In the genomic region with DNA sequence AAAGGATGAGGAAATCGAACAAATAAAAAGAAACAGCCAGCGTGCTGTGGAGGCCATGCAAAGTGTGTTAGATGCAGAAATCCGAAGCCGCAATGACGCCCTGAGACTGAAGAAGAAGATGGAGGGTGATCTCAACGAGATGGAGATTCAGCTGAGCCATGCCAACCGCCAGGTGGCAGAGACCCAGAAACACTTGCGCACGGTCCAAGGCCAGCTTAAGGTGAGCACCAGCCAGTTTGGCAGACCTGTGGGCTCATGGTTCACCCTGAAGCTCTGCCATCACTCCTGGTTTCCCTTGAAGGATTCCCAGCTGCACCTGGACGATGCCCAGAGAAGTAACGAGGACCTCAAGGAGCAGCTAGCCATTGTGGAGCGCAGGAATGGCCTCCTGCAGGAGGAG, we compare ENCODE assay signal across 26 mouse cellular contexts. TPM values are rescaled to one million over a fixed set of nuclear protein-coding genes. Genes with fewer than 3 reads are reported as not detected.
DNase-seq lines count a peak whose midpoint lies in the region; ATAC-seq and TF ChIP-seq lines count a peak whose summit lies in the region.
"Had no signal": no experiment of that assay in that cellular context is flagged by ENCODE, and none has a peak within 500 bp of the region (broad histone marks: within the 10 kb centered on the region; RNA-seq: fewer than 3 reads in every experiment).

No protein-coding gene starts in this region.

- no peak for ATAC-seq in liver, postnatal 0 days
- ATAC-seq: CD4-positive, CD25-positive, alpha-beta regulatory T cell, adult 4 months; forebrain, embryonic 15.5 days; liver, embryonic 12.5 days had no signal

- no peak for TF ChIP-seq CTCF in liver, adult 2 months (IDR thresholded peaks at IDR 0.05; ENCODE audit: low read depth, low read length)
- no peak for TF ChIP-seq CTCF in liver, postnatal 0 days (IDR thresholded peaks at IDR 0.05; ENCODE audit: low read depth)
- TF ChIP-seq CTCF in cerebellum, adult 2 months (IDR thresholded peaks at IDR 0.05; ENCODE audit: borderline replicate concordance, insufficient read depth, low read depth, low read length): peak; percentile 17; the same call in 1 of the 2 replicates

- no peaks in the 10 kb centered on the region for H3K36me3 ChIP-seq in liver, adult 2 months (ENCODE audit: control insufficient read depth, insufficient read depth, low read length)
- H3K36me3 ChIP-seq in liver, postnatal 0 days (replicated peaks; ENCODE audit: insufficient read depth, low read length): no peaks in the 10 kb centered on the region
- no peaks in the 10 kb centered on the region for H3K36me3 ChIP-seq in ES-E14 (ENCODE audit: control insufficient read depth, insufficient read depth, low read length, poor library complexity, severe bottlenecking)
- H3K36me3 ChIP-seq: embryonic facial prominence, embryonic 15.5 days; forebrain, embryonic 15.5 days; heart, embryonic 10.5 days; hindbrain, embryonic 15.5 days; limb, embryonic 12.5 days; liver, embryonic 12.5 days; midbrain, embryonic 12.5 days had no signal

- no peak overlapping the region for H3K4me2 ChIP-seq in liver, postnatal 0 days (ENCODE audit: low read depth, low read length)
- H3K4me2 ChIP-seq: embryonic facial prominence, embryonic 15.5 days; forebrain, embryonic 15.5 days; hindbrain, embryonic 15.5 days; limb, embryonic 12.5 days; liver, embryonic 12.5 days; lung, embryonic 14.5 days; midbrain, embryonic 12.5 days had no signal

- no peaks in the 10 kb centered on the region for H3K9me3 ChIP-seq in liver, postnatal 0 days (ENCODE audit: low read length)
- no peaks in the 10 kb centered on the region for H3K9me3 ChIP-seq in ES-E14 (ENCODE audit: control insufficient read depth, insufficient read depth, low read depth, low read length)
- H3K9me3 ChIP-seq: embryonic facial prominence, embryonic 15.5 days; forebrain, embryonic 15.5 days; heart, embryonic 10.5 days; hindbrain, embryonic 15.5 days; limb, embryonic 12.5 days; liver, embryonic 12.5 days; midbrain, embryonic 12.5 days had no signal

- peak; percentile 14 for DNase-seq in liver, adult 2 months (ENCODE audit: extremely low read depth, low read depth, low spot score)
- DNase-seq in liver, postnatal 0 days: no peak
- DNase-seq in ES-E14 (ENCODE audit: low read depth, low spot score): no peak
- DNase-seq in cerebellum, adult 2 months: peak; percentile 67 to 76
- DNase-seq in cerebellum, postnatal 25 days: peak; percentile 75 to 83
- no peak for DNase-seq in ovary, postnatal 36 days (ENCODE audit: low spot score)
- DNase-seq in urinary bladder, postnatal 25 days (ENCODE audit: low spot score): no peak
- DNase-seq: adrenal gland, postnatal 10 days; heart, postnatal 4 days; kidney, adult 2 months; lung, embryonic 14.5 days; right cerebral cortex, postnatal 14 days had no signal

- H3K79me2 ChIP-seq in liver, adult 2 months (ENCODE audit: control insufficient read depth, insufficient read depth, low read length): no peaks in the 10 kb centered on the region

- H3K27me3 ChIP-seq in liver, adult 2 months (ENCODE audit: control insufficient read depth, insufficient read depth, low read length): no peaks in the 10 kb centered on the region; the same call in 1 of the 2 replicates
- H3K27me3 ChIP-seq in liver, postnatal 0 days (ENCODE audit: insufficient read depth, low read length): no peaks in the 10 kb centered on the region
- no peaks in the 10 kb centered on the region for H3K27me3 ChIP-seq in cerebellum, adult 2 months (ENCODE audit: control insufficient read depth, insufficient read depth, low read length)
- H3K27me3 ChIP-seq: embryonic facial prominence, embryonic 15.5 days; forebrain, embryonic 15.5 days; hindbrain, embryonic 15.5 days; limb, embryonic 12.5 days; liver, embryonic 12.5 days; midbrain, embryonic 12.5 days had no signal

- H3K4me1 ChIP-seq in liver, adult 2 months (ENCODE audit: control insufficient read depth, insufficient read depth, low read length): no peaks in the 10 kb centered on the region
- H3K4me1 ChIP-seq in liver, postnatal 0 days (ENCODE audit: insufficient read depth): no peaks in the 10 kb centered on the region
- H3K4me1 ChIP-seq in ES-E14 (ENCODE audit: control insufficient read depth in 2 of 2, insufficient read depth in 2 of 2, low read length in 2 of 2, poor library complexity in 1 of 2): no peaks in the 10 kb centered on the region
- peaks cover 9% of the 10 kb centered on the region for H3K4me1 ChIP-seq in cerebellum, adult 2 months (ENCODE audit: control insufficient read depth, insufficient read depth, low read length)
- H3K4me1 ChIP-seq: embryonic facial prominence, embryonic 15.5 days; forebrain, embryonic 15.5 days; hindbrain, embryonic 15.5 days; limb, embryonic 12.5 days; liver, embryonic 12.5 days; midbrain, embryonic 12.5 days had no signal

- in situ Hi-C loops in ES-E14 (cut with MboI; ENCODE audit: low sequenced_read_pairs in 2 of 2, unreplicated experiment in 2 of 2): no loop called here

- no peak overlapping the region for H3K9ac ChIP-seq in liver, adult 2 months (ENCODE audit: low read depth, low read length)
- H3K9ac ChIP-seq in liver, postnatal 0 days (replicated peaks): no peak overlapping the region
- no peak overlapping the region for H3K9ac ChIP-seq in ES-E14 (ENCODE audit: insufficient read depth, low read depth, low read length, poor library complexity, severe bottlenecking)
- H3K9ac ChIP-seq: embryonic facial prominence, embryonic 15.5 days; forebrain, embryonic 15.5 days; hindbrain, embryonic 15.5 days; limb, embryonic 12.5 days; liver, embryonic 12.5 days; lung, embryonic 14.5 days; midbrain, embryonic 12.5 days had no signal

- no peak overlapping the region for H3K4me3 ChIP-seq in liver, adult 2 months (ENCODE audit: insufficient read depth, low read depth, low read length)
- no peak overlapping the region for H3K4me3 ChIP-seq in liver, postnatal 0 days (ENCODE audit: low read depth, low read length)
- H3K4me3 ChIP-seq in ES-E14 (ENCODE audit: insufficient read depth in 1 of 2, low read depth in 1 of 2, low read length in 2 of 2, poor library complexity in 1 of 2, severe bottlenecking in 1 of 2): peak overlapping the region; percentile 36 to 51; a peak in 2 of 4 replicates
- H3K4me3 ChIP-seq in cerebellum, adult 2 months (replicated peaks; ENCODE audit: insufficient read depth, low read depth, low read length): peak overlapping the region; percentile 24
- H3K4me3 ChIP-seq: embryonic facial prominence, embryonic 15.5 days; forebrain, embryonic 15.5 days; heart, embryonic 10.5 days; hindbrain, embryonic 15.5 days; limb, embryonic 12.5 days; liver, embryonic 12.5 days; midbrain, embryonic 12.5 days had no signal

- TF ChIP-seq EP300 in liver, postnatal 0 days (IDR thresholded peaks at IDR 0.05; ENCODE audit: low read depth): no peak

- TF ChIP-seq POLR2A in liver, adult 2 months (IDR thresholded peaks at IDR 0.05; ENCODE audit: extremely low read depth, insufficient read depth, low read length): no peak
- TF ChIP-seq POLR2A in cerebellum, adult 2 months (IDR thresholded peaks at IDR 0.05; ENCODE audit: borderline replicate concordance, insufficient read depth, low read length): no peak

- no peak overlapping the region for H3K27ac ChIP-seq in liver, adult 2 months (replicated peaks; ENCODE audit: insufficient read depth, low read depth, low read length)
- no peak overlapping the region for H3K27ac ChIP-seq in liver, postnatal 0 days (ENCODE audit: low read depth)
- H3K27ac ChIP-seq in ES-E14 (ENCODE audit: insufficient read depth, low read depth, low read length, poor library complexity, severe bottlenecking): no peak overlapping the region
- no peak overlapping the region for H3K27ac ChIP-seq in cerebellum, adult 2 months (ENCODE audit: insufficient read depth, low read length)
- H3K27ac ChIP-seq: embryonic facial prominence, embryonic 15.5 days; forebrain, embryonic 15.5 days; heart, embryonic 10.5 days; hindbrain, embryonic 15.5 days; kidney, postnatal 0 days; limb, embryonic 12.5 days; liver, embryonic 12.5 days; midbrain, embryonic 12.5 days had no signal

- WGBS in liver, adult 2 months: 78% methylated on average over 12 of the region's 12 CpGs
- WGBS in liver, postnatal 0 days (ENCODE audit: insufficient replicate concordance): 81% methylated on average over 12 of the region's 12 CpGs
- WGBS in cerebellum, adult 2 months: 27% methylated on average over 12 of the region's 12 CpGs

TF ChIP-seq in ES-E14, 5 proteins besides CTCF, POLR2A, EP300 and RAD21:
- TF ChIP-seq ZNF384 (IDR thresholded peaks at IDR 0.05; ENCODE audit: low read depth, low read length) (no peak), MAFK (IDR thresholded peaks at IDR 0.05; ENCODE audit: insufficient read depth, low read depth, low read length) (no peak), HCFC1 (IDR thresholded peaks at IDR 0.05; ENCODE audit: borderline replicate concordance, insufficient read depth, low read length) (no peak), CHD2 (IDR thresholded peaks at IDR 0.05; ENCODE audit: low read depth, low read length) (no peak), ZC3H11A (IDR thresholded peaks at IDR 0.05; ENCODE audit: borderline replicate concordance, low read depth, low read length) (no peak)
TF ChIP-seq in ES-E14: peak in this region for 0.

RNA-seq across cellular contexts. Expression of gene Myh13, which starts 43.1 kb away (rescaled TPM):
- total RNA-seq in liver, adult 2 months (2014; rRNA removed): not detected in 2 replicates
- not detected in 2 replicates for polyA plus RNA-seq in liver, adult 2 months (2012; rRNA removed)
- polyA plus RNA-seq in liver, postnatal 0 days (2015; fragmentation: Nextera tagmentation; extraction: Ambion mirVana): not detected in 2 replicates
- 7.7 and 13.7 TPM in 2 replicates for total RNA-seq in ES-E14 (2012; rRNA removed)
- 0.75 and 0.87 TPM in 2 replicates for polyA plus RNA-seq in cerebellum, adult 2 months (2012; rRNA removed)
- total RNA-seq: granulocyte monocyte progenitor cell, adult 5-6 weeks; megakaryocyte progenitor cell, adult 5-6 weeks; neutrophil, adult 5-6 weeks had no signal
- polyA plus RNA-seq: CD4-positive, CD25-positive, alpha-beta regulatory T cell, adult 4 months; heart, embryonic 10.5 days; intestine, embryonic 14.5 days; kidney, adult 2 months; kidney, postnatal 0 days; liver, embryonic 12.5 days; midbrain, embryonic 12.5 days; urinary bladder, adult 2 months had no signal

Comparison
In these comparisons a context has a peak if more than half of its experiments do, and no peak if none do; other contexts are left out.
1. DNase-seq: peak in liver, adult 2 months (single experiment), cerebellum, adult 2 months (2 of 2) and cerebellum, postnatal 25 days (2 of 2); none in liver, postnatal 0 days (single experiment), ES-E14 (single experiment), ovary, postnatal 36 days (single experiment) and urinary bladder, postnatal 25 days (single experiment).
2. H3K4me3 ChIP-seq: peak in ES-E14 (2 of 2) and cerebellum, adult 2 months (single experiment); none in liver, adult 2 months (single experiment) and liver, postnatal 0 days (single experiment).